13 mouse cellular contexts compared by ENCODE assay signal in the genomic region with DNA sequence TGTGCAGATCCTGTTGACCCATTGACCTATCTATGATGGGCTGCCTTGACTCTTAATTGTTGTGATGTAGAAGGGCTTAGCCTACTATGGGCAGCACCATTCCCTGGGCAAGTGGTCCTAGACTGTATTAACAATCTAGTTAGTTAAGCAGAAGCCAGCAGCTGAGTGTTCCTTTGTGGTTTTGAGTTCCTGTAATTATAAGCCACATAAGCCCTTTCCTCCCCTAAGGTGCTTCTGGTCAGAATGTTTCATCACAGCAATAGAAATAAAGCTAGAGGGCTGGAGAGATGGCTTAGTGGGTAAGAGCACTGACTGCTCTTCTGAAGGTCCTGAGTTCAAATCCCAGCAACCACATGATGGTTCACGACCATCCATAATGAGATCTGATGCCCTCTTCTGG. TPM values are rescaled to one million over a fixed set of nuclear protein-coding genes. Genes with fewer than 3 reads are reported as not detected.
"Had no signal": no experiment of that assay in that cellular context is flagged by ENCODE, and none has a peak within 500 bp of the region (broad histone marks: within the 10 kb centered on the region; RNA-seq: fewer than 3 reads in every experiment).

No protein-coding gene starts in this region.

- DNase-seq: retina, postnatal 1 day; right cerebral cortex, adult 18-20 months; right cerebral cortex, postnatal 14 days; right cerebral cortex, postnatal 25 days; right cerebral cortex, postnatal 4 days; spleen, adult 18-20 months; thymus, adult 18-20 months; thymus, adult 2 months; thymus, postnatal 14 days; thymus, postnatal 25 days; thymus, postnatal 36 days; thymus, postnatal 4 days had no signal

RNA-seq across cellular contexts. Expression of a gene that starts 54.7 kb away (rescaled TPM):
- total RNA-seq: neutrophil, adult 5-6 weeks had no signal
